Mouse (Mus musculus) CH12F3 (cell line): ENCODE measurements around the gene Abca7.

Experiments
- in situ Hi-C: fragments of 300-500 bp; cut with MboI; formaldehyde crosslinking; loops from 2 replicates; pipeline ENCODE4 v1.14.3; 2020; ENCODE audit warnings: low sequenced_read_pairs

The Abca7 gene

GRCm38 (mm10) chr10:80056976-80057682, 60.8 kb downstream of the Abca7 start:
- in situ Hi-C loops = no loop called here

- in situ Hi-C loops = no loop called here
Measured at GRCm38 (mm10) chr10:80057683-80058326, 61.5 kb downstream of the Abca7 start.

GRCm38 (mm10) chr10:80063104-80063503, 66.8 kb downstream of the Abca7 start:
- in situ Hi-C loops = no loop called here

GRCm38 (mm10) chr10:80063877-80064650, 67.8 kb downstream of the Abca7 start:
- in situ Hi-C loops = no loop called here
